Mouse (Mus musculus) brain, embryonic 14.5 days (tissue): ENCODE results near the gene Dnah17.

Source experiments
- CTCF ChIP-seq: fragments of 200-500 bp; IDR thresholded peaks from 2 replicates; pipeline ENCODE4 v1.5.1; 2012; ENCODE audit warnings: inconsistent platforms, mild to moderate bottlenecking, moderate library complexity, borderline replicate concordance; ENCODE audit not compliant: insufficient read depth, insufficient read length; ENCODE audit errors: extremely low read depth
- POLR2A ChIP-seq: fragments of 200-500 bp; IDR thresholded peaks from 2 replicates; pipeline ENCODE4 v1.6.1; 2012; ENCODE audit warnings: mild to moderate bottlenecking, inconsistent platforms, borderline replicate concordance; ENCODE audit not compliant: poor library complexity, insufficient read depth, insufficient read length, severe bottlenecking; ENCODE audit errors: extremely low read depth

GRCm38 (mm10) chr11:118172768-118173167 is 42.3 kb upstream of the Dnah17 start:
- TF ChIP-seq POLR2A: no peak
- no peak for TF ChIP-seq CTCF
